Mouse (Mus musculus): Measurements from ENCODE around the gene Dennd4c.
"Not testable (repeated sequence)": the region's sequence is repeated elsewhere in the genome, so short reads cannot be mapped to it uniquely, and the experiment has no call there.

The Dennd4c gene

GRCm38 (mm10) chr4:86777587-86777986 lies 29.2 kb downstream of the Dennd4c start:
- no peak for DNase-seq (ENCODE audit: low spot score)

GRCm38 (mm10) chr4:86810604-86811003 lies 62.2 kb downstream of the Dennd4c start:
- DNase-seq (ENCODE audit: low spot score) = peak; percentile 35

GRCm38 (mm10) chr4:86814850-86815249 lies 66.5 kb downstream of the Dennd4c start:
- DNase-seq (ENCODE audit: low spot score) = no peak

GRCm38 (mm10) chr4:86823169-86823568 lies 74.8 kb downstream of the Dennd4c start:
- peak; percentile 75 for DNase-seq (ENCODE audit: low spot score)

GRCm38 (mm10) chr4:86825143-86825542 lies 76.8 kb downstream of the Dennd4c start:
- DNase-seq (ENCODE audit: low spot score) = no peak

GRCm38 (mm10) chr4:86831896-86832295 lies 83.5 kb downstream of the Dennd4c start:
- DNase-seq (ENCODE audit: low spot score) = no peak

- not testable (repeated sequence) for DNase-seq (ENCODE audit: low spot score)
Observed at GRCm38 (mm10) chr4:86841141-86841540, 92.8 kb downstream of the Dennd4c start.

- no peak for DNase-seq (ENCODE audit: low spot score)
Observed at GRCm38 (mm10) chr4:86845384-86845783, 97.0 kb downstream of the Dennd4c start.

- no peak for DNase-seq (ENCODE audit: low spot score)
Observed at GRCm38 (mm10) chr4:86847246-86847645, 98.9 kb downstream of the Dennd4c start.

- DNase-seq (ENCODE audit: low spot score) = no peak
Observed at GRCm38 (mm10) chr4:86851331-86851730, 103.0 kb downstream of the Dennd4c start.

GRCm38 (mm10) chr4:86852018-86852417 lies 103.7 kb downstream of the Dennd4c start:
- DNase-seq (ENCODE audit: low spot score) = peak; percentile 5

- DNase-seq (ENCODE audit: low spot score) = peak; percentile 22
Observed at GRCm38 (mm10) chr4:86852813-86853590, 104.6 kb downstream of the Dennd4c start.

- peak; percentile 7 for DNase-seq (ENCODE audit: low spot score)
Observed at GRCm38 (mm10) chr4:86856304-86857112, 108.2 kb downstream of the Dennd4c start.

- DNase-seq (ENCODE audit: low spot score) = peak; percentile 99
Observed at GRCm38 (mm10) chr4:86857113-86858069, 109.0 kb downstream of the Dennd4c start, which contains the start of gene Rps6. TSS of gene Rps6 (minus strand) at chr4:86857412.

GRCm38 (mm10) chr4:86858070-86858440 lies 109.7 kb downstream of the Dennd4c start:
- peak; percentile 4 for DNase-seq (ENCODE audit: low spot score)

- DNase-seq (ENCODE audit: low spot score) = no peak
Observed at GRCm38 (mm10) chr4:86864087-86864486, 115.7 kb downstream of the Dennd4c start.

- DNase-seq (ENCODE audit: low spot score) = no peak
Observed at GRCm38 (mm10) chr4:86871988-86872387, 123.6 kb downstream of the Dennd4c start.

- no peak for DNase-seq (ENCODE audit: low spot score)
Observed at GRCm38 (mm10) chr4:86873072-86873471, 124.7 kb downstream of the Dennd4c start.

GRCm38 (mm10) chr4:86874146-86874847 lies 125.9 kb downstream of the Dennd4c start, which contains the start of gene Acer2:
TSS of gene Acer2 (plus strand) at chr4:86874396.
- peak; percentile 84 for DNase-seq (ENCODE audit: low spot score)

- no peak for DNase-seq (ENCODE audit: low spot score)
Observed at GRCm38 (mm10) chr4:86879477-86879876, 131.1 kb downstream of the Dennd4c start.

GRCm38 (mm10) chr4:86881178-86881577 lies 132.8 kb downstream of the Dennd4c start:
- DNase-seq (ENCODE audit: low spot score) = no peak

Data from embryo, embryonic 10.5 days (tissue).